Mouse (Mus musculus): ENCODE measurements around the gene Mturn. TPM values are rescaled to one million over a fixed set of nuclear protein-coding genes. Genes with fewer than 3 reads are reported as not detected.
A peak's percentile ranks its signal among the peaks of the same experiment; 100 is the strongest.

Mturn gene
- polyA plus RNA-seq, 1 experiment from 2014 or later: 91.3 TPM

GRCm38 (mm10) chr6:54704539-54704845 is 23.1 kb downstream of the Mturn start:
- no peaks in the 10 kb centered on the region for H3K9me3 ChIP-seq (ENCODE audit: control insufficient read depth, low read length)
- H3K4me3 ChIP-seq (ENCODE audit: low read depth, low read length): no peak overlapping the region
- H3K27me3 ChIP-seq (ENCODE audit: control insufficient read depth, insufficient read depth, low read length): no peaks in the 10 kb centered on the region
- H3K4me1 ChIP-seq (ENCODE audit: control insufficient read depth, insufficient read depth, low read length): peaks cover 15% of the 10 kb centered on the region
- peak; percentile 18 for ATAC-seq (ENCODE audit: low read depth)
- H3K27ac ChIP-seq (ENCODE audit: low read depth, low read length): no peak overlapping the region; the same call in 1 of the 2 replicates
- no peak overlapping the region for H3K9ac ChIP-seq (replicated peaks; ENCODE audit: low read depth, low read length)
- H3K4me2 ChIP-seq (ENCODE audit: low read depth, low read length): no peak overlapping the region
- 37% methylated on average over 6 of the region's 6 CpGs for WGBS
- no peaks in the 10 kb centered on the region for H3K36me3 ChIP-seq (ENCODE audit: control insufficient read depth, insufficient read depth, low read length)

- Histone ChIP-seq H3K27me3 (ENCODE audit: control insufficient read depth, insufficient read depth, low read length) (no peaks in the 10 kb centered on the region), H3K9me3 (ENCODE audit: control insufficient read depth, low read length) (no peaks in the 10 kb centered on the region), H3K4me2 (ENCODE audit: low read depth, low read length) (no peak overlapping the region), H3K27ac (ENCODE audit: low read depth, low read length) (no peak overlapping the region), H3K4me1 (ENCODE audit: control insufficient read depth, insufficient read depth, low read length) (peaks cover 15% of the 10 kb centered on the region), H3K4me3 (ENCODE audit: low read depth, low read length) (no peak overlapping the region), H3K9ac (replicated peaks; ENCODE audit: low read depth, low read length) (no peak overlapping the region), H3K36me3 (ENCODE audit: control insufficient read depth, insufficient read depth, low read length) (no peaks in the 10 kb centered on the region)
- 38% methylated on average over 5 of the region's 5 CpGs for WGBS
- ATAC-seq (ENCODE audit: low read depth): peak; percentile 29
Observed at GRCm38 (mm10) chr6:54704847-54705246, 23.4 kb downstream of the Mturn start.

GRCm38 (mm10) chr6:54705387-54705909 is 24.0 kb downstream of the Mturn start:
- ATAC-seq (ENCODE audit: low read depth): peak; percentile 80
- no peak overlapping the region for H3K27ac ChIP-seq (ENCODE audit: low read depth, low read length)
- WGBS: 36% methylated on average over 11 of the region's 11 CpGs
- H3K4me1 ChIP-seq (ENCODE audit: control insufficient read depth, insufficient read depth, low read length): peaks cover 15% of the 10 kb centered on the region
- no peak overlapping the region for H3K9ac ChIP-seq (replicated peaks; ENCODE audit: low read depth, low read length)
- H3K4me2 ChIP-seq (ENCODE audit: low read depth, low read length): 0 out of 2 replicates have a peak overlapping the region, but pooled peaks have one; percentile 0
- H3K4me3 ChIP-seq (ENCODE audit: low read depth, low read length): no peak overlapping the region
- H3K9me3 ChIP-seq (ENCODE audit: control insufficient read depth, low read length): no peaks in the 10 kb centered on the region; the same call in 1 of the 2 replicates
- no peaks in the 10 kb centered on the region for H3K27me3 ChIP-seq (ENCODE audit: control insufficient read depth, insufficient read depth, low read length)
- no peaks in the 10 kb centered on the region for H3K36me3 ChIP-seq (ENCODE audit: control insufficient read depth, insufficient read depth, low read length)

- Histone ChIP-seq H3K36me3 (ENCODE audit: control insufficient read depth, insufficient read depth, low read length) (no peaks in the 10 kb centered on the region), H3K4me3 (ENCODE audit: low read depth, low read length) (no peak overlapping the region), H3K4me2 (ENCODE audit: low read depth, low read length) (no peak overlapping the region), H3K27me3 (ENCODE audit: control insufficient read depth, insufficient read depth, low read length) (no peaks in the 10 kb centered on the region), H3K9ac (replicated peaks; ENCODE audit: low read depth, low read length) (no peak overlapping the region), H3K27ac (ENCODE audit: low read depth, low read length) (no peak overlapping the region), H3K9me3 (ENCODE audit: control insufficient read depth, low read length) (no peaks in the 10 kb centered on the region; the same call in 1 of the 2 replicates), H3K4me1 (ENCODE audit: control insufficient read depth, insufficient read depth, low read length) (peaks cover 15% of the 10 kb centered on the region)
- 64% methylated on average over 2 of the region's 2 CpGs for WGBS
- no peak for ATAC-seq (ENCODE audit: low read depth)
Observed at GRCm38 (mm10) chr6:54706099-54706498, 24.7 kb downstream of the Mturn start.

GRCm38 (mm10) chr6:54706611-54707172 is 25.3 kb downstream of the Mturn start:
- Histone ChIP-seq H3K27me3 (ENCODE audit: control insufficient read depth, insufficient read depth, low read length) (no peaks in the 10 kb centered on the region), H3K4me3 (ENCODE audit: low read depth, low read length) (no peak overlapping the region), H3K9me3 (ENCODE audit: control insufficient read depth, low read length) (no peaks in the 10 kb centered on the region; the same call in 1 of the 2 replicates), H3K27ac (ENCODE audit: low read depth, low read length) (no peak overlapping the region), H3K36me3 (ENCODE audit: control insufficient read depth, insufficient read depth, low read length) (no peaks in the 10 kb centered on the region), H3K9ac (replicated peaks; ENCODE audit: low read depth, low read length) (no peak overlapping the region), H3K4me2 (ENCODE audit: low read depth, low read length) (no peak overlapping the region), H3K4me1 (ENCODE audit: control insufficient read depth, insufficient read depth, low read length) (peaks cover 15% of the 10 kb centered on the region)
- 88% methylated on average over 3 of the region's 3 CpGs for WGBS
- ATAC-seq (ENCODE audit: low read depth): no peak

GRCm38 (mm10) chr6:54708646-54709045 is 27.2 kb downstream of the Mturn start:
- no peaks in the 10 kb centered on the region; the same call in 1 of the 2 replicates for H3K9me3 ChIP-seq (ENCODE audit: control insufficient read depth, low read length)
- no peak overlapping the region for H3K9ac ChIP-seq (replicated peaks; ENCODE audit: low read depth, low read length)
- ATAC-seq (ENCODE audit: low read depth): no peak
- peaks cover 9% of the 10 kb centered on the region for H3K4me1 ChIP-seq (ENCODE audit: control insufficient read depth, insufficient read depth, low read length)
- H3K4me3 ChIP-seq (ENCODE audit: low read depth, low read length): no peak overlapping the region
- H3K36me3 ChIP-seq (ENCODE audit: control insufficient read depth, insufficient read depth, low read length): no peaks in the 10 kb centered on the region
- no peaks in the 10 kb centered on the region for H3K27me3 ChIP-seq (ENCODE audit: control insufficient read depth, insufficient read depth, low read length)
- H3K27ac ChIP-seq (ENCODE audit: low read depth, low read length): no peak overlapping the region
- no peak overlapping the region for H3K4me2 ChIP-seq (ENCODE audit: low read depth, low read length)
- 98% methylated on average over 4 of the region's 4 CpGs for WGBS

- no peak overlapping the region for H3K9ac ChIP-seq (replicated peaks; ENCODE audit: low read depth, low read length)
- H3K4me2 ChIP-seq (ENCODE audit: low read depth, low read length): no peak overlapping the region
- no peaks in the 10 kb centered on the region; the same call in 1 of the 2 replicates for H3K4me1 ChIP-seq (ENCODE audit: control insufficient read depth, insufficient read depth, low read length)
- ATAC-seq (ENCODE audit: low read depth): no peak
- WGBS: 65% methylated on average over 2 of the region's 2 CpGs
- no peaks in the 10 kb centered on the region for H3K36me3 ChIP-seq (ENCODE audit: control insufficient read depth, insufficient read depth, low read length)
- no peaks in the 10 kb centered on the region for H3K27me3 ChIP-seq (ENCODE audit: control insufficient read depth, insufficient read depth, low read length)
- H3K27ac ChIP-seq (ENCODE audit: low read depth, low read length): no peak overlapping the region
- H3K9me3 ChIP-seq (ENCODE audit: control insufficient read depth, low read length): no peaks in the 10 kb centered on the region
- no peak overlapping the region for H3K4me3 ChIP-seq (ENCODE audit: low read depth, low read length)
Observed at GRCm38 (mm10) chr6:54715697-54716096, 34.3 kb downstream of the Mturn start.

GRCm38 (mm10) chr6:54718779-54719685 is 37.6 kb downstream of the Mturn start:
- Histone ChIP-seq H3K27ac (ENCODE audit: low read depth, low read length) (no peak overlapping the region), H3K27me3 (ENCODE audit: control insufficient read depth, insufficient read depth, low read length) (no peaks in the 10 kb centered on the region), H3K4me3 (ENCODE audit: low read depth, low read length) (no peak overlapping the region), H3K9ac (replicated peaks; ENCODE audit: low read depth, low read length) (no peak overlapping the region), H3K36me3 (ENCODE audit: control insufficient read depth, insufficient read depth, low read length) (no peaks in the 10 kb centered on the region), H3K4me2 (ENCODE audit: low read depth, low read length) (no peak overlapping the region), H3K4me1 (ENCODE audit: control insufficient read depth, insufficient read depth, low read length) (no peaks in the 10 kb centered on the region; the same call in 1 of the 2 replicates), H3K9me3 (ENCODE audit: control insufficient read depth, low read length) (no peaks in the 10 kb centered on the region)
- 86% methylated on average over 15 of the region's 15 CpGs for WGBS
- no peak for ATAC-seq (ENCODE audit: low read depth)

All from neural tube, embryonic 14.5 days (tissue).